ENCODE assay signal across 8 mouse cellular contexts in genomic region chr11:98797306-98797705, GRCm38 (mm10). TPM values are rescaled to one million over a fixed set of nuclear protein-coding genes. Genes with fewer than 3 reads are reported as not detected.
DNase-seq lines count a peak whose midpoint lies in the region; ATAC-seq and TF ChIP-seq lines count a peak whose summit lies in the region.

No protein-coding gene starts in this region.

- DNase-seq in adrenal gland, adult 2 months, result peak; percentile 48
- no peak for DNase-seq in adrenal gland, postnatal 4 days (ENCODE audit: low spot score in 2 of 2)
- no peak for DNase-seq in testis, postnatal 10 days (ENCODE audit: low spot score)
- no peak for DNase-seq in intestine, embryonic 14.5 days (ENCODE audit: low spot score)
- no peak for DNase-seq in spleen, postnatal 36 days (ENCODE audit: low spot score in 2 of 2)
- DNase-seq in frontal cortex, postnatal 25 days (ENCODE audit: low spot score in 2 of 2), result no peak

- H3K4me1 ChIP-seq in testis, adult 2 months (ENCODE audit: control insufficient read depth, insufficient read depth, low read length), result peaks cover 4% of the 10 kb centered on the region
- peaks cover 23% of the 10 kb centered on the region for H3K4me1 ChIP-seq in intestine, embryonic 14.5 days (replicated peaks; ENCODE audit: control insufficient read depth, insufficient read depth, low read length)
- H3K4me1 ChIP-seq in midbrain, embryonic 16.5 days (ENCODE audit: control insufficient read depth, insufficient read depth, low read length), result peaks cover 32% of the 10 kb centered on the region

- H3K4me3 ChIP-seq in testis, adult 2 months (ENCODE audit: control insufficient read depth, low read depth, low read length), result peak overlapping the region; percentile 91
- H3K4me3 ChIP-seq in intestine, embryonic 14.5 days (ENCODE audit: low read depth, low read length), result peak overlapping the region; percentile 100
- peak overlapping the region; percentile 98 for H3K4me3 ChIP-seq in midbrain, embryonic 16.5 days (ENCODE audit: low read depth, low read length)

- peak overlapping the region; percentile 77 for H3K4me2 ChIP-seq in intestine, embryonic 14.5 days (ENCODE audit: low read length)
- H3K4me2 ChIP-seq in midbrain, embryonic 16.5 days (ENCODE audit: low read length), result peak overlapping the region; percentile 94

- H3K36me3 ChIP-seq in testis, adult 2 months (ENCODE audit: control insufficient read depth, insufficient read depth, low read length), result no peaks in the 10 kb centered on the region
- peaks cover 40% of the 10 kb centered on the region for H3K36me3 ChIP-seq in intestine, embryonic 14.5 days (ENCODE audit: control insufficient read depth, insufficient read depth, low read length)
- H3K36me3 ChIP-seq in midbrain, embryonic 16.5 days (ENCODE audit: control insufficient read depth, insufficient read depth, low read length), result peaks cover 10% of the 10 kb centered on the region

- no peaks in the 10 kb centered on the region for H3K9me3 ChIP-seq in intestine, embryonic 14.5 days (ENCODE audit: control insufficient read depth, low read length)
- no peaks in the 10 kb centered on the region for H3K9me3 ChIP-seq in midbrain, embryonic 16.5 days (replicated peaks; ENCODE audit: control insufficient read depth, low read length, poor library complexity, severe bottlenecking)

- H3K27me3 ChIP-seq in testis, adult 2 months (ENCODE audit: control insufficient read depth, insufficient read depth, low read length), result no peaks in the 10 kb centered on the region
- H3K27me3 ChIP-seq in intestine, embryonic 14.5 days (replicated peaks; ENCODE audit: control insufficient read depth, insufficient read depth, low read length), result no peaks in the 10 kb centered on the region
- no peaks in the 10 kb centered on the region for H3K27me3 ChIP-seq in midbrain, embryonic 16.5 days (ENCODE audit: control insufficient read depth, insufficient read depth, low read depth, low read length)

- no peak for ATAC-seq in intestine, embryonic 14.5 days (replicated peaks; ENCODE audit: low FRiP score, low TSS enrichment, low read depth)
- no peak for ATAC-seq in midbrain, embryonic 16.5 days

- TF ChIP-seq CTCF in testis, adult 2 months (IDR thresholded peaks at IDR 0.05; ENCODE audit: control insufficient read depth, insufficient read depth, insufficient replicate concordance, low read depth, low read length), result no peak

- H3K9ac ChIP-seq in intestine, embryonic 14.5 days (ENCODE audit: low read length), result peak overlapping the region; percentile 98
- H3K9ac ChIP-seq in midbrain, embryonic 16.5 days (ENCODE audit: low read depth, low read length), result peak overlapping the region; percentile 100

- WGBS in intestine, embryonic 14.5 days, result 5% methylated on average over 5 of the region's 5 CpGs
- WGBS in midbrain, embryonic 16.5 days, result 8% methylated on average over 5 of the region's 5 CpGs

- no peak for TF ChIP-seq POLR2A in testis, adult 2 months (IDR thresholded peaks at IDR 0.05; ENCODE audit: control insufficient read depth, low read depth, low read length)

- no peak overlapping the region; the same call in 1 of the 2 replicates for H3K27ac ChIP-seq in testis, adult 2 months (ENCODE audit: control insufficient read depth, insufficient read depth, low read depth, low read length)
- H3K27ac ChIP-seq in intestine, embryonic 14.5 days (ENCODE audit: low read depth), result no peak overlapping the region
- peak overlapping the region; percentile 96 for H3K27ac ChIP-seq in midbrain, embryonic 16.5 days (ENCODE audit: low read length)

RNA-seq across cellular contexts. Expression of gene Msl1, which starts 2.0 kb away (rescaled TPM):
- total RNA-seq in adrenal gland, adult 2 months (2021), result 10 to 100 TPM; 80.9 to 98.0 TPM
- 63.2 and 65.0 TPM in 2 replicates for polyA plus RNA-seq in adrenal gland, adult 2 months (2012; rRNA removed)
- total RNA-seq in adrenal gland, postnatal 4 days (2021), result 100 to 1,000 TPM; 119 to 121 TPM
- polyA plus RNA-seq in testis, adult 2 months (2012; rRNA removed), result 138 and 143 TPM in 2 replicates
- 17.5 and 19.1 TPM in 2 replicates for polyA plus RNA-seq in intestine, embryonic 14.5 days (2014; fragmentation: Nextera tagmentation; extraction: Ambion mirVana)
- polyA plus RNA-seq in midbrain, embryonic 16.5 days (2015; fragmentation: Nextera tagmentation; extraction: Ambion mirVana), result 29.2 and 33.2 TPM in 2 replicates

RNA-seq across cellular contexts. Expression of gene Casc3, which starts 7.4 kb away (rescaled TPM):
- total RNA-seq in adrenal gland, adult 2 months (2021), result 10 to 100 TPM; 30.0 to 32.3 TPM
- 27.9 and 30.2 TPM in 2 replicates for polyA plus RNA-seq in adrenal gland, adult 2 months (2012; rRNA removed)
- total RNA-seq in adrenal gland, postnatal 4 days (2021), result 10 to 100 TPM; 45.2 to 54.8 TPM
- polyA plus RNA-seq in testis, adult 2 months (2012; rRNA removed), result 22.0 and 24.9 TPM in 2 replicates
- polyA plus RNA-seq in intestine, embryonic 14.5 days (2014; fragmentation: Nextera tagmentation; extraction: Ambion mirVana), result 34.5 and 37.3 TPM in 2 replicates
- polyA plus RNA-seq in midbrain, embryonic 16.5 days (2015; fragmentation: Nextera tagmentation; extraction: Ambion mirVana), result 47.0 and 51.7 TPM in 2 replicates

RNA-seq across cellular contexts. Expression of gene Nr1d1, which starts 22.2 kb away (rescaled TPM):
- total RNA-seq in adrenal gland, adult 2 months (2021), result 100 to 1,000 TPM; 135 to 155 TPM
- polyA plus RNA-seq in adrenal gland, adult 2 months (2012; rRNA removed), result 404 and 577 TPM in 2 replicates
- total RNA-seq in adrenal gland, postnatal 4 days (2021), result 100 to 1,000 TPM; 104 to 115 TPM
- 34.7 and 38.6 TPM in 2 replicates for polyA plus RNA-seq in testis, adult 2 months (2012; rRNA removed)
- 2.5 and 2.8 TPM in 2 replicates for polyA plus RNA-seq in intestine, embryonic 14.5 days (2014; fragmentation: Nextera tagmentation; extraction: Ambion mirVana)
- 3.5 and 5.2 TPM in 2 replicates for polyA plus RNA-seq in midbrain, embryonic 16.5 days (2015; fragmentation: Nextera tagmentation; extraction: Ambion mirVana)

RNA-seq across cellular contexts. Expression of gene Rapgefl1, which starts 39.3 kb away (rescaled TPM):
- under 1 TPM; 0.29 to 0.79 TPM for total RNA-seq in adrenal gland, adult 2 months (2021)
- polyA plus RNA-seq in adrenal gland, adult 2 months (2012; rRNA removed), result 1.5 and 1.9 TPM in 2 replicates
- 1 to 10 TPM; 2.6 to 3.0 TPM for total RNA-seq in adrenal gland, postnatal 4 days (2021)
- polyA plus RNA-seq in testis, adult 2 months (2012; rRNA removed), result 2.2 and 2.7 TPM in 2 replicates
- 1.5 and 2.2 TPM in 2 replicates for polyA plus RNA-seq in intestine, embryonic 14.5 days (2014; fragmentation: Nextera tagmentation; extraction: Ambion mirVana)
- 9.6 and 10.6 TPM in 2 replicates for polyA plus RNA-seq in midbrain, embryonic 16.5 days (2015; fragmentation: Nextera tagmentation; extraction: Ambion mirVana)

RNA-seq across cellular contexts. Expression of gene Thra, which starts 56.9 kb away (rescaled TPM):
- total RNA-seq in adrenal gland, adult 2 months (2021), result 10 to 100 TPM; 84.6 to 86.1 TPM
- polyA plus RNA-seq in adrenal gland, adult 2 months (2012; rRNA removed), result 105 and 132 TPM in 2 replicates
- total RNA-seq in adrenal gland, postnatal 4 days (2021), result 100 to 1,000 TPM; 181 to 195 TPM
- polyA plus RNA-seq in testis, adult 2 months (2012; rRNA removed), result 14.4 and 18.9 TPM in 2 replicates
- 60.7 and 63.8 TPM in 2 replicates for polyA plus RNA-seq in intestine, embryonic 14.5 days (2014; fragmentation: Nextera tagmentation; extraction: Ambion mirVana)
- polyA plus RNA-seq in midbrain, embryonic 16.5 days (2015; fragmentation: Nextera tagmentation; extraction: Ambion mirVana), result 139 and 149 TPM in 2 replicates

Comparison
In these comparisons a context has a peak if more than half of its experiments do, and no peak if none do; other contexts are left out.
1. RNA of gene Nr1d1, which starts 22.2 kb away (polyA plus RNA-seq): 404 to 577 TPM in adrenal gland, adult 2 months; 34.7 to 38.6 TPM in testis, adult 2 months, 3.5 to 5.2 TPM in midbrain, embryonic 16.5 days and 2.5 to 2.8 TPM in intestine, embryonic 14.5 days; every median in the first group is over 10 times any median in the second.
2. Peak in every context shown above with its lines, with median percentiles within 50 percentile points of each other: H3K4me3 ChIP-seq.